Mouse (Mus musculus) layer of hippocampus, adult 9-10 months (tissue): Measurements from ENCODE around the gene Ghr.

ENCODE experiments used
- DNase-seq: peaks from one replicate; pipeline ENCODE4 v3.0.0; 2022; ENCODE audit warnings: low spot score

Gene Ghr

DNA sequence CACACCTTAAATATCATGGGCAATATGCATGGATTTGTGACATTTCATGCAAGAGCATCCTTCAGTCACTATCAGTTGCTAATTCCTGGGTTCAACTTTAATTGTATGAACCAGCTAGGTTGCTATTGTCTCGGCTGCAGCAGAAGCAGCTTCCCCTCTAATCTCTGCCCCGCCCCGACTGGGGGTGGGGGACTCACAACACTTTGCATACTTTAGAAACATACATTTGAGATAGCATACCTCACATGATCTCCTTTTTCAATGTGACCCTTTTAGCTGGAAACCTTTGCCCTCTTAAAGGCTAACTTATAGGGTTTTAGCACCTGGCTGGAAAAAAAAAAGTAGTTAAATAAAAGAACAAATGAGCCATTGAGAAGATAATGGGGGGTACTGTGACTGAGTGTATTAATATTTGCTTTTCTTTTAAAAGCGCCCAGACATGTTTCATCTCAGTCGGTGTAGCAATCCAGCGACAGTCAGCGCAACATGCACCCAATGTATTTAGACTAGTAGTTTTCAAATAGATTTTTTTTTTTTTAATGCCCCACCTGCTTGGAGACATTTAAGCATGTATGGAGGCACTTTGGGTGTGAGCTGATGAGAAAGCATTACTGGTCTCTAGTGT is 137.9 kb downstream of the Ghr start:
- DNase-seq: no peak

DNA sequence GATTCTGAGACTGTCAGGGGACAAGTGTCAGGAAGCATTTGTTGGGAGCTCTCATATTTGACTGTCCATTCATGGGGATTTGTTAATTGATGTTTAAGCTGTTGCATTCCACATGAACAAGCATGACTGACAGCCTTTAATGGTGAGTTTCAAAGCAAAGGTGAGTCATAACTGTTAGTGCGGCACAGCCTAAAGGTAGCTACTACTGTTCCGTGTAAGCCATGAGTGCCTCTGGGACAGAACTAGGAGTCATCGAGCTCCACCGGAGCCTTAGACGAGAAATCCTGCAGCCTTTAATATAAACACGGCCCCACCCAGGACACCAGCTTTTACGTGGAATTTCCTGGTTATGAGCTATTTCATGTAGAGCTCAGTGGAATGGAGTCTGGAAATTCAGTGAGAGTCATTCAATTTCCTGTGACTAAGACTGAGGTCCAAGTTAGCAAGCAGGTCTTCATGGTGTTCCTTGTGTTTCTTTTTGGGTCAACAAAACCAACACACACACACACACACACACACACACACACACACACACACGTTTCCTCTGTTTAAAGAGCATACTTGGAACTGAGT is 138.8 kb downstream of the Ghr start:
- no peak for DNase-seq

DNA sequence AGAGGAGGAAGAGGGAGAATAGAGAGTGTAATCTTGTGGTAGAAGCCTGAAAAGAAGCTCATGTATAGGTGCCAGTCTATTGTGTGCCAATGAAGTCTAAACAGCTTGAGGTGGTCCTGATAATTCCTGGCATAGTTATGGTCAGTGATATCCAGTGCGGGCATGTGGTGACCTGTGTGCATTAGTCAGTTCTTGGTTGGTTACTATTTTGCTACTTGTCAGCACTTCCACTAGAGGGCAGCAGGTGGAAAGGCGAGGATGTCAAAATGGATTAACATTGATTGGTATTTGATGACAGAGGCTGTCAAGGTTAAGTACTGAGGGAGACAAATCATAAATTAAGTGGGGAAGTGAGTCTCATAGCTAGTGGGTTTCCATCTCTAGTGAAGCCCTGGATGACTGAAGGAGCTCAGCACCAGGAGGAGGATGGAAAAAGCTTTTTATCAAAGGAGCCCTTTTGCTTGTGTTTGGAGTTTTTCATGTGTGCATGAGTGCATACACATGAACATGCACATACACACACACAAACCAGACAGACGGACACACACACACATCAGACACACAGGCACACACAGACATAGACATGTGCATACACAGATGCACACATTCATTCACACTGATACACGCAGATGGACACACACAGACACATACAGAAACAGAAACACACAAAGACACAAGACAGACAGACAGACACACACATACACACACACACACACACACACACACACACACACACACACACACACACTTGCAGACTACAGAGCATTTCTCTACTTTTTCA is 141.6 kb downstream of the Ghr start:
- no peak for DNase-seq

DNA sequence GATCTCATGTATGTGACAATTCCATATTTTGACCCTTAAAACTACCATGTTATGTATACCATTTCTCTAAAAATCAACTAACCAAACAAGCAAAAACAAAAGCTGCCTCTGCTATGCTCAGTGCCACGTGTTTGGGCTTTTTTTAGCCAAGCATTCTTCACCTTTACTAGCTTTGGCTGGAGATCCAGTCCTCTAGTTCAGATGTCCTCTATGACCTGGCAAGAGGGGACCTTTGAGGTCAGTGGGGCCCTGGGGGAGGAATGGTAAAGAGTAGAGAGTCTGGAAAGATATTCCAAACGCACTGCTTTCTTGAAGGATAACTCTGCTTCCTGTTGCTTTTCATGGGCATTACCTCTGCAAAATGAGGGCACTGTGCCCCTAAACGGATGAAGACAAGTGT is 145.9 kb downstream of the Ghr start:
- DNase-seq: no peak

DNA sequence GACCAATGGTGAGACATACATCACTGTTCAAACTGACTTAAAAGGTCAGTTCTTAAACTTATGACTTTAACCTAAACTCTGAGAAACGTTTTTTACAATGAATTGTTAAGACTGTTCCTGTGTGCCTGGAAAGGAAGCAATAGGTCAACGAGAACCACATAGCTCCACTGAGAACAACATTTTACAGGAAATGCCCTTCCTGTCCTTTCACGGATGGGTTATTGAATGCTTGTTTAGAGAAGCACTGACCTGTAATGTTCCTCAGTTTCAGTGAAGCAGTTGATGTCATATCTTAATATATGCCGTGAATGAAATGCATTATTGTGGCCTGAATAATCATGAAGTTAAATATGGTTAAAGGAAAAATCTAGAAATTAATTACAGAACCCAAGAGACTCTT is 147.7 kb downstream of the Ghr start:
- DNase-seq: no peak

DNA sequence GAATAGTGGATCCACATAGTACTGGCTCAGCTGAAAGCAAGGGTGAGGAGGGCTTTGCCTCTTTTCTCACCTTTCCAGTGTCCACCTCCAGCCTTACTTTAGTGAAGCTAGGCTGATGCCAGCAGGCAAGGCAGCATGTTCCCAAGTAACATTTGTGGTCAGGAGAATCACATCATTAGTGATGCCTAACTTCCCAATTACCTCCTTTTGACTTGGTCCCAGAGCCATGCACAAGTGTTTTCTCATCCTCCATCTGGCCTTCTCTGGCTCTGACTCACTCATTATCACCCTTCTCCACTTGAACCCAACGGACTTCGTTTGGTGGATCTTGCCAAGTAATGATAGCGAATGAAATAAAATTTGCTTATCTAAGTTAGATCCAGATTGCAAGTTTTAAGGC is 148.8 kb downstream of the Ghr start:
- no peak for DNase-seq

DNA sequence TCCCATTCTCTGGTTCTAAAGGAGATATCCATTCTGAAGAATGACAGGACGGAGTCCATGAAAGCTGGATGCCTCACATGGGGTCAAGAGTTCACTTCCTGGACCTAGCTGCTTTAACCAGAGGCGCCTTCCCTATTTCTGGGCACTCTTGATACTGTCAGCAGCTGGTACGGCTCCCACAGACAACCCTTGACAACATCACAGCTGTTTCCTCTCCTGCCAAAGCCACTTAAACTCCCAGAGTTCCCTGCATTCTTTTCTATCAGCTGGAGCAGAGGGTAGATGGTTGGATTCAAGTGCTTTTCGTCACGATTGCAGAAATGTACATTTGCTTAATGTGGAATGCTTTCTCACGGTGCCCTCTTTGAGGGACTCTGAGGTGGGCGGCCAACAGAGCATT is 150.0 kb downstream of the Ghr start:
- DNase-seq: no peak

DNA sequence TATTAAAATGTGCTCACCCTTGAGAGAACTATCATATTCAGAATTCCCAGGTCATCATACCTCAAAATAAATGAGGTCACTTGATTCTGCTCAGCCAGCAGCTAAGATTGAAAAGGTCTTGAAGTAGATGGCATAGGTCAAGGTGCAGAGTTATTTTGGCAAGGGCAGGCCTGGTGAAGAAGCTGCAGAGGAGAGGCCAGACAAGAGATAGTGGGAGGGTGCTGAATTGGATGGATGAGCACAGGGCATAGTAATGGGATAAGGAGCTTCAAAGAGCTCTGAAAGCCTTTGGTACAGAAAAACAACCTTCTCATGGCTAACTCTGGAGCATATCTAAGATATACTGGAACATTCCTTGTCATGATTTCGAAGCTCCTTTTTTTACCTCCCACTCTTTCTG is 150.5 kb downstream of the Ghr start:
- DNase-seq: no peak

DNA sequence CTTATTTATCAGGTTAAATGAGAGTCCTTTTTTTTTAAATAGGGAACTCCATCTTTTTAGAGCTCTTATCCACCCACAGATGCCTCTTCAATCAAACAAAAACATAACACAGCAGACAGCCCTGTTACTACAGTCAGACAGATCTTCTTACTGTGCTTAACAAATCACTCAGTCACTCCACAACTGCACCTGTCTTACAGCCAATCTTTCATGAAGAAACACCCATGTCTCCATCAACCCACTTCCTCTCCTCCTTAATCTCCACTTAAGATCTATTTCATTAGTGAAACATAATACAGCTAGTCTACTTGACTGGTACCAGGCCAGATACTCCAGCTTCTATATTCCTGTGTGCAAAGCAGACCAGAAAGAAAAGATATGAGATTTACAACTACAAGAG is 153.9 kb downstream of the Ghr start:
- DNase-seq: no peak

DNA sequence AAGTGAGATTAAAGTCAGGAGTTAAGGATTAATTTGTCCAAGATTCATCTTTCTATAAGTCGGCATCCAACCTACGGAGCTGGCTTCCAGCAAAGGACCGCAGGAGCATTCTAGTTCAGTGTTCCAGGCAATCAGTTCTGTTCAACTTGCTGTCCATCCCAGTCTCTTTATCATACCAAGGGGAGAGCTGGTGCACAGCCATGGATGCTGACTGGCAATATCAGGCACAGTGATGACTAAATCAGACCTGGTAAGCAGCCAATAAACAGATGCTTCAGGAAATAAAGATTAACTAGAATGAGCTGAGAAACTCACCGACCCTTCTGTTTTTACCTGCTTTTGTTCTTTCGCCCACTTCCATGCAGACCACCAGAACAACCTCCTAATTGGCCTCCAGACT is 154.3 kb downstream of the Ghr start:
- DNase-seq: peak; percentile 12

DNA sequence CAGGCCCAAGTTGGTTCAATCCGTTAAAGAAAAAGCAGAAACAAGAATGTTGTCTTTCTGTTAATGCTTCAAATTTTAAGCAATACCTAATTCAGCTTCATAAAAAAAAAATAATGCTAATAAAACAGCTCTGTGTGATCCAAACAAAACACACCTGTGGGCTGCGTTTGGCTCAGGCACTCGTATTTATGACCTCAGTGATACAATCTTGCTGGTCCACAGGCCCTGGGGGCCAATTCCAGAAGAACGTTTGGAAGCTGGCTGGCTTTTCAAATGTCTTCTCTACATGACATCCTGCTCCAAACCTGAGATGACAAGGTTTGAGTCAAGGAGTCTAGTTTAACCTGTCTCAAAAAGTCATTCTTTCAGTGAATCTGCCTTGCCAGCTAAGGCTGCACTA is 156.9 kb downstream of the Ghr start:
- no peak for DNase-seq

DNA sequence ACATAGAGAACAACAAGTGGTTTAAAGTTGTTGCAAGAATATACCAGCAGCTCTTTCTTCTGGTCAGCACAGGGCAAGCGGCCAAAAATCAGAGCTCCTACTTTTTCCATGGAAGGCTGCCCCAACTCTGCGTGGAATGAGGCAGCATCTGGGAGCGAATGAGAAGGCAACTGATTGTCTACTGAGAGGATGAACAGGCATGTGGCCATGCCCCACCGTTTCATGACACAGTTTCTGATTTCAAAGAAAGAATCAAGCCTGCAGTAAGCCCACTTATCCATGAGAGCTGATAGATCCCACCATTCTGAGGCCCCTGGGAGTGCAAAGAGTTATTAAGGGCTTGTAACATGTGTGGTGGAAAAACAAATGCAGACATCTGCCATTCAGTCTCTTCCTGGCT is 160.1 kb downstream of the Ghr start:
- no peak for DNase-seq

DNA sequence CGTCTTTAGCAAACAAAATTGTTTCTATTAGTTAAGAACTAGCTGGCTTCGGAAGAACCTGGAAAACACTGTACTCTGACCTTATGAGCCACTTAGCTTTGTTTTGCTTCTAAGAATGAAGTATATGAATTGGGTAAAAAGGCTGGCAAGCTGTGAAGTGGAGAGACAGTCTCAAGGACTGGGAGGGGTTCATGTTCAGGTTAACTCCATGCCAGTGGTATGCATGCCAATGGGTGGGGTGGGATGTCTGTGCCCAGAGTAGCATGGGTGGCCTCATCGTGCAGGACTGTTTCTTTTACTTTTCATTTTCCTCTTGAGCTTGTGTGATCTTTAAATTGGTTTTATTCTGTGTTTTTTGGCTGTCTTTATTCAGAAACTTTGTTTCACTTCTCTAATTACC is 165.6 kb downstream of the Ghr start:
- no peak for DNase-seq

DNA sequence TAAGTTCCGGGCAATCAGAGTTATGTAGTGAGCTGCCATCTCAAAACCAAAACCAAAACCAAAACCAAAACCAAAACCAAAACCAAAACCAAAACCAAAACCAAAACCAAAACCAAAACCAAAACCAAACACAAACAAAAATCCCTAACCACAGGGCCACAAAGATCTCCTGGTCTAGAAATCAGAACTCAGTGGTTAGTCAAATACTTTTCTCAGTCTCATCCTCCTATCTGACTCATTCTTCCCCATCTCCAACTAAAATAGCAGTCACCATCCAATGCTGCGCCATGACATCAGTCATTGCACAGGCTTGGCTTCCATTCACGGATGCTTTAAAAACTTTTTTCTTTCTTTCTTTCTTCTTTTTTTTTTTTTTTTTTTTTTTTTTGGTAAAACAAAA is 170.2 kb downstream of the Ghr start:
- DNase-seq: no peak

DNA sequence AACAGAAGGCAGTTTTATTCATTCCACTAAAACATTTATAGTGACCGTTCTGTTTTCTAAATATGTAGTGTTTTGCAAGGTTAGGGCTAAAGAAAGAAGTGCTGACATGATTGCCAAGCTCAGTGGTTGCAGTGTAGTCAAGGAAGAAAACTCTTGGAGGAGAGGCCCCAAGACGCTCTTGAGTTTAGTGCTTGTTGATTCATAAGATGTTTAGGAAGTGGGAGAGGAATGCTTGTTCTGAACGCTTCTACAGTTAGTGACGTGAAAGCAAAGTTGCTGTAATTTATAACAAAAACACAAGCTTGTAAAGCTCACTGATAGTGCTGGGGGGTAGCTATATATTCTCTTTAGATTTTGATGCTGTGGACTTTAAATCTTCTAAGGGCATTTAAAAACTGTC is 174.8 kb downstream of the Ghr start:
- DNase-seq: no peak

DNA sequence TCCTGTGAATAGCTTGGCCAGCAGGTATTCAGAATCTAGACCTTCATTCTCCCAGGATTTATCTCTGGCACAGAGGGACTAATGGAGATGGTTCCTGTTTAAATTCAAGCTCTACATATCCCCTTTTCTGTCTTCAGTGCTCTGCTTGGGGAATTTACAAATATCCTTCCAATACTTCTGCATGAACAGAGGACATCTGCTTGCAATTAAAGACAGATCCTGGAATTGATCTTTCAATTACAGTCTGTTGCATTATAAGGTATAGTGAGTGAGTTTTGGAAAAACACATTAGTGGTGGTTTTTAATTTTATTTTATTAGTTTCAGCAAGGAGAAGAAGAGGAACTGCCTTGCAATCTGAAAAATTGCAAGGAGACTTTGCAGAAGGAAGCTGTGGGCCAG is 184.1 kb downstream of the Ghr start:
- no peak for DNase-seq

DNA sequence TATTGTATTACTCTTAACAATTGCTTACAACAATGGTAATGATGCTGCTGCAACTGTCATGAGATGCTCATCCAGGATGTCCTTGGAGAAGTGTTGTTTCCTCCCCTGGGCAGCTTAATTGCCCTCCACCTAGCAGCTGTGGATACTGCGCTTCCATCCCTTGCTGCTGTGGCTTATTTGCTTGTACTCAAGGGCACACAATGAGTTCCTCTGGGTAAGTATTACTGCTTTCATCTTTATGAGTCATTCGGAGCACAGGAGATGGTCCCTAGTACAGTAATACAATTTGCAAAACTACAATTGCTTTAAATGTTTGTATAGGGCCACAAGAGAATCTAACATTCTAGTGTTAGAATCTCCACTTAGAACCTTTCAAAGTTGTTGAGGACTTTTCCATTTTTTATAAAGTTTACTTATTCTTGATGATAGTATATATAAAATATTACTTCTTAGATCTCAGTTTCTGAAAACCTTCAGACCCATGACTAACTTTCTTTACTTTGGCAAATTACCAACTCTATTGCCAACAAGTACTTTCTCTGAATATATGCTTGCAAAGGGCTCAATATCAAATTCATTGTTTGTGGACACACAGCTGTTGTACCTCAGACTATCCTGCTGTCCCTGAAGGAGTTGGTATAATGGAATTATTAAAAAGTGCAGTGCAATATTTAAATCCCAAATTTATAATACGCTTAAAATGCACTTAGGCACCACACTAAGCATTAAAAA is 185.8 kb downstream of the Ghr start:
- no peak for DNase-seq

DNA sequence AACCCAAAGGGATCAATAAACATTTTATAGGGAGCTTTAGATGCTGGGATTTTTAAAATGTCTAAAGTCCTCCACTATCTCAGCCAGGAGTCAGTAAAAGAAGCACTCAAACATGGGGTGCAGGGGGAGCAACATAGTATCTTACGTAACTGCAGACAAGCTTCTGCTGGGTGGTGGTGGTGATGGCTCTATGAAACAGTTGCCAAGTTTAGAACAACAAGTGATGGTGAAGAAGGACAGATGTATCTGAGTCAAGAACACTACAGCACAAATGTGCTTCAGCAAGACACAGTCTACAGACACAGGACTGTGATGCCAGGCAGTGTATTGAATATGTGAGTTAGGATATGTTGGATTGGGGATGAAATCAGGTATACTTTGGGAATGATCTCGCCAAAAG is 187.1 kb downstream of the Ghr start:
- no peak for DNase-seq

DNA sequence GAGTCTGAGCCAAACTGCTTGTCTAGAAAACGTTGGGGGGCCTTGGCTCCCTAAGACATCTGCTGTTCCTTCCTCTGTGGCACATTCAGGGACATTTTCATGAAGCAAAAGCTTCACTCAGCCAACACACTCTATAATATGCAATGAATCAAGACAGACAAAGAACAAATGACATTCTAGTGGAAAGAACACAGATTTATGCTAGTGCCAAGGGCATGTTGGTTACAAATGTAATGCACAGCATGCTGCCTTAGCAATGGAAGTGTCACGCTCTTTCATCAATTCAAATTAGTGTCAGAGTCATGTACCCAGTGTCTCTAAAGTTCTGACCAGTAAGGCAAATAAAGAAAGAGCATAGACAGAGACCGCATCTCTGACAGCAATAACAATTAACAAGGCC is 187.6 kb downstream of the Ghr start:
- DNase-seq: no peak

DNA sequence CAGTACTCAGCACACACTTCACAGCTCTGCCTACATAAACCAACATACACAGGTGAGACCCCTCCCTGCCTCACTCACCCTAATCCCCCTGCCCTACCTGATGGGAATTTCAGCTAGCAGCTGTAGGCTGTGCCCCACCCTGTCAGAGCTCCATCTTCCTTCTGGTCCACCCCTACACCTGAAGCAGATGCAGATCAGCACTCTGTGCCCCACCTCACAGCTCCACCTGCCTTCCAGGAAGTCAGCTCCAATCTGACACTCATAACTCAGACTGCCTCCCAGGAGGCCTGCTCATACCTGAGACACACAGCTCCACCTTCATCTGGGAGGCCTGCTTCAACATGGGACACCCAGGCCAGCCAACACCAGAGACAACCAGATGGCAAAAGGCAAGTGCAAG is 192.6 kb downstream of the Ghr start:
- DNase-seq: no peak

DNA sequence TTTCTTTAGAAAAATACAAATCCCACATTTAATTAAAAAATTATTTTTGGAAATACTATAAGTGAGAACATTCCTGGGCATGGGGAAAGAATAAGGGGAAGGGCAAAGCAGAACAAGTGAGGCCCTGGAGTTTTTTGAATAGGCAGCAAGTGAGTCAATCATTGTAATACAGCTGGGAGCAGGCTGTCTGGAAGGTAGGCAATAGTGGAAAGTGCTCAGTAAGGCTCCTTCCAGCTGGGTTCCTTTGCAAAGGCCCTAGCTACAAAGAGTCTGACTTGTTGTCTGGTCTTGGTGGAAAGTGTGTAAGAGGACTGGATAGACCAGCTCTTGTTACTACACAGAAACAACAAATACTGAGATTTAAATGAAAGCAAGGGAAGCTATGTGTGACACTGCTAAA is 194.3 kb downstream of the Ghr start:
- no peak for DNase-seq

DNA sequence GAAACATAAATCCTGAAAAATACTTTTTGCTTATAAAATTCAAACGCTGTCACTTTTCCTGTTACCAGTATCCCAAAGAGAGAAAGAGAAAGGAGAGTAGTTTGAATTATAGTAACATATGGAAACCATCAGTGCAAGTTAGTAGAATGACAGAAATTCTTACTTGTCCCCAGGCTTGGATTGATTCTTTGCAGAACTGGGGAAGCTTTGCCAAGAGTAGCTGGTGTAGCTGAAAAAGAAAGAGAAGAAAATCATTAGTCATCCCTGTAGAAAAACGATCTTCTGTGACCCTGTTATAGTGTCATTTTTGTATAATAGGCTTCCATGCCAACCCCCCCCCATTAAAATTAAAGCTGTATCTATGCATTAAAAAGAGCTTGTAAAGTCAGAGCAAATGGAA is 194.8 kb downstream of the Ghr start:
- DNase-seq: no peak

DNA sequence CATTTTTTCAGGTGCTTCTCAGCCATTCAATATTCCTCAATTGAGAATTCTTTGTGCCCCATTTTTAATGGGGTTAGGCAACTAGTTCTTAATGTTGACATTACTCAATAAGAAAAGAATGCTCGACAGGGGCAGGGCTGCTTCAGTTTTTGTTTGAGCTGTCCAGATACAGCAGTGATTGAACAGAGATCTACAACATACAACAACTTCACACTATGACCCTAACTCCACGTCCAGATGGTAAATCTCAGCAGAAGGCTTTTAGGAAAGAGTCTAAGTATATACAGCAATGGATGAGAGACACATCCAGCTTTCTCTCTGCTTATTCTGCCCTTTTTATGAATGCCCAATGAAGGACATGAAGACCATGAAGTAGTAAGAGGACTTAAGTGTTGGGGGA is 199.5 kb downstream of the Ghr start:
- DNase-seq: no peak
